Mouse (Mus musculus): ENCODE measurements around the gene Mdga2. TPM values are rescaled to one million over a fixed set of nuclear protein-coding genes. Genes with fewer than 3 reads are reported as not detected.
A peak's percentile ranks its signal among the peaks of the same experiment; 100 is the strongest.

Gene Mdga2
- polyA plus RNA-seq, 1 experiment from 2014 or later: 4.4 TPM

- WGBS: 78% methylated on average over 3 of the region's 3 CpGs
- no peak for DNase-seq (ENCODE audit: low spot score)
These were observed 665.5 kb downstream of the Mdga2 start for GRCm38 (mm10) chr12:66556846-66557245.

DNA sequence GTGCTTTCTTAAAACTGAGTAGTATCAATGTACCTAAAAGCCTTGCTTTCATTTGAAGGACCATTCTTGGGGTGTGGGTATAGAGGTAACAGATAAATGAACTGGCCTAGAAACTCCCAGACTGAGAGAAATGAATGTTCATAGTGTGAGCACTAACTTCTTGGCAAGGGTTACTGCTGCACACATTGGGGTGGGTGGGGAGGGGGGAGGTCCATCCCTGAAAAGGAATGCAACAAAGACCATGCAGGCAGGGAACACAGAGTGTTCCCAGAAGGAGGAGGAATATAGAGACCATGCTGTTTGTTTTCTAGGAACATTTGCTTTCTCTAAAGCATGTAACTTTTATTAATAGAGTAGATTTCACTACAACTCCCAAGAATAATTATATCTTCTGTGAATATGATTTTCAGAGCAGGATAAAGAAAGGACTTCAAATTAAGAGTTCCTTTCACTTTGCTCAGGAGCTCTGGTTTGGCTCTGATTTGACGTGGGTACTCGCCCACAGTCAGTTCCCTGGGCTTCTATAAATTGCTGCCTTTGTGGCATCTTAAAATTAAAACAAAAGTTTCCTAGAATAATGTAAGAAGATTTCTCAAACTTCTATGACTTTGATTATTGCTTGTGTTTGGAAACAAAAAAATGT is 666.0 kb downstream of the Mdga2 start:
- H3K9me3 ChIP-seq: no peaks in the 10 kb centered on the region
- no peaks in the 10 kb centered on the region for H3K27me3 ChIP-seq (ENCODE audit: insufficient read depth, poor library complexity, severe bottlenecking)
- H3K27ac ChIP-seq: no peak overlapping the region
- no peaks in the 10 kb centered on the region for H3K36me3 ChIP-seq
- no peak for DNase-seq (ENCODE audit: low spot score)
- H3K4me3 ChIP-seq: no peak overlapping the region
- 75% methylated on average over 2 of the region's 2 CpGs for WGBS
- H3K4me1 ChIP-seq (replicated peaks): 0 out of 2 replicates have a peak, but pooled peaks cover 2% of the 10 kb centered on the region

More at GRCm38 (mm10) chr12:66556846-66557245, 665.5 kb downstream of the Mdga2 start:
- Histone ChIP-seq H3K4me1 (replicated peaks) (0 out of 2 replicates have a peak, but pooled peaks cover 2% of the 10 kb centered on the region), H3K4me3 (no peak overlapping the region), H3K9me3 (no peaks in the 10 kb centered on the region), H3K27me3 (ENCODE audit: insufficient read depth, poor library complexity, severe bottlenecking) (no peaks in the 10 kb centered on the region), H3K36me3 (no peaks in the 10 kb centered on the region), H3K27ac (no peak overlapping the region)

GRCm38 (mm10) chr12:66524973-66525372 is 697.4 kb downstream of the Mdga2 start:
- H3K9me3 ChIP-seq: no peaks in the 10 kb centered on the region
- H3K4me3 ChIP-seq: no peak overlapping the region
- H3K27ac ChIP-seq: no peak overlapping the region
- H3K27me3 ChIP-seq (ENCODE audit: insufficient read depth, poor library complexity, severe bottlenecking): no peaks in the 10 kb centered on the region
- WGBS: 28% methylated on average over 2 of the region's 2 CpGs
- H3K36me3 ChIP-seq: no peaks in the 10 kb centered on the region
- DNase-seq (ENCODE audit: low spot score): no peak
- H3K4me1 ChIP-seq (replicated peaks): peaks cover 5% of the 10 kb centered on the region; the same call in 1 of the 2 replicates

GRCm38 (mm10) chr12:66499258-66499657 is 723.1 kb downstream of the Mdga2 start:
- no peak overlapping the region for H3K4me3 ChIP-seq
- no peak overlapping the region for H3K27ac ChIP-seq
- no peak for DNase-seq (ENCODE audit: low spot score)
- no peaks in the 10 kb centered on the region for H3K4me1 ChIP-seq (replicated peaks)
- H3K27me3 ChIP-seq (ENCODE audit: insufficient read depth, poor library complexity, severe bottlenecking): no peaks in the 10 kb centered on the region
- H3K9me3 ChIP-seq: no peaks in the 10 kb centered on the region
- WGBS: 81% methylated on average over 4 of the region's 4 CpGs
- no peaks in the 10 kb centered on the region for H3K36me3 ChIP-seq

DNA sequence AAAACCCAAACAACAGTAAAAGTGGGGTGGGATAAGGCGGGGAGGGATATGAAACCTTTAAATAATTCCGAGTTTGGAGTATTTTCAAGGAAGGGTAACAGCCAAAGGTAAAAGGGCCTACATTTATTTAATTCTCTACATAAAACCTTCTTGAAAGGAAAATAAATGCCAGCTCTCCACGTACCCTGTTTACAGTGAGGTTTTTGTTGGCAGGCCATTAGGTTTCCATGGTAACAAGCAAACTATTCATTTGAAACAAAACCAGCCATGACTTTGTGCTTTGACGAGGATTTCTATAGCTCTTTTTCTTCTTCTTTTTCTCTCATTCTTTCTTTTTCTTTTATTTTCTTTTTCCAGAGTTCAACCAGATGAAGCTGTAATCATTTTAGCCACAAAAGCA is 751.5 kb downstream of the Mdga2 start:
- no peak overlapping the region for H3K4me3 ChIP-seq
- no peaks in the 10 kb centered on the region for H3K9me3 ChIP-seq
- WGBS: 49% methylated on average over 4 of the region's 4 CpGs
- H3K4me1 ChIP-seq (replicated peaks): peaks cover 15% of the 10 kb centered on the region; the same call in 1 of the 2 replicates
- DNase-seq (ENCODE audit: low spot score): no peak
- H3K36me3 ChIP-seq: no peaks in the 10 kb centered on the region
- H3K27ac ChIP-seq: no peak overlapping the region
- no peaks in the 10 kb centered on the region for H3K27me3 ChIP-seq (ENCODE audit: insufficient read depth, poor library complexity, severe bottlenecking)

DNA sequence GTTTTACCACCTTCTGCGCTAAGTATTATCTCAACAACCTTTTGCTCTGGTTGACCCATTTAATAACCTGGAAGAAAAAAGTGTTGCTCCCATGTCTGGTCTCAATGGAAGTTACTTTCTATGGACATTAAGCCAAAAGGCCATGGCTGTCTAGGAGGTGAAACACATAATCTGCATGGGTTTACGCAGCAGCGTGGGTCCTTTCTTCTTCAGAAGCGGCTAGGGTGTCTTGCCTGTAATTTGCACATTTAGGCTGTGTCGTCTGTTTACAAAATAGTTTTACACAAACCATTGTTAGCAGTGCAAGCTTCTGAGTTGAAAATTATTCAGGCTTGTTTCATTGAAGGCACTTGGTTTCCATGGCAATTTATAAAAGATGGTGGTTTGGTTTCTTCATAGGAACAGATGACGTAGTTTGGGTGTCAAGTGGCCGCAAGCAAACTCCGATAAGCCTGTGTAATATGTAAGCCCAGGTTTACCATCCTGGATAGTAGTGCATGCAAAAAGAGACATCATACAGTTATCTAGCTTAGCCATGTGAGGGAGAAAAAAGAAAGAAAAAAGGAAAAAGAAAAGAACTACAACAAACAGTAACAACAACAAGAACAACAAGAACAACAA is 752.0 kb downstream of the Mdga2 start:
- 64% methylated on average over 8 of the region's 8 CpGs for WGBS
- no peaks in the 10 kb centered on the region for H3K27me3 ChIP-seq (ENCODE audit: insufficient read depth, poor library complexity, severe bottlenecking)
- H3K4me3 ChIP-seq: no peak overlapping the region
- DNase-seq (ENCODE audit: low spot score): peak; percentile 6
- H3K36me3 ChIP-seq: no peaks in the 10 kb centered on the region
- H3K9me3 ChIP-seq: no peaks in the 10 kb centered on the region
- peaks cover 15% of the 10 kb centered on the region; the same call in 1 of the 2 replicates for H3K4me1 ChIP-seq (replicated peaks)
- H3K27ac ChIP-seq: no peak overlapping the region

DNA sequence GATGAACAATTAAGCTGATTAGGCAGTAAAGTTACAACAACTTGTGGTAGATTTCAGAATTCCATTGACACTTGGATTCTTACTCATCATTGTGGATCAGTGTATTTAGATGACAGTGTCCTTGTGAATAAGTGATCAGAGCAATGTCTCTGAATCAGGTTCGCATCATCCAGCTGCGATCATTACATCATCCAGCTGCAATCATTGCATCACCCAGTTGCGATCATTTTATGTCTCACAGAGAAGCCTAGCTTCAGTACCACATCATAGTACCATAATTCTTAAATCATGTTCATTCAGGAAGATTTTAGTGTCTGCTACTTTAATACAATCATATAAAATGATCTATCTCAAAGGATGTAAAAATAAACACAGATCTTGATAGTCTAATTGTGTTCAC is 756.8 kb downstream of the Mdga2 start:
- H3K9me3 ChIP-seq: no peaks in the 10 kb centered on the region
- DNase-seq (ENCODE audit: low spot score): no peak
- no peaks in the 10 kb centered on the region for H3K27me3 ChIP-seq (ENCODE audit: insufficient read depth, poor library complexity, severe bottlenecking)
- no peak overlapping the region for H3K4me3 ChIP-seq
- 95% methylated on average over 3 of the region's 3 CpGs for WGBS
- H3K36me3 ChIP-seq: no peaks in the 10 kb centered on the region
- peaks cover 6% of the 10 kb centered on the region; the same call in 1 of the 2 replicates for H3K4me1 ChIP-seq (replicated peaks)
- no peak overlapping the region for H3K27ac ChIP-seq

DNA sequence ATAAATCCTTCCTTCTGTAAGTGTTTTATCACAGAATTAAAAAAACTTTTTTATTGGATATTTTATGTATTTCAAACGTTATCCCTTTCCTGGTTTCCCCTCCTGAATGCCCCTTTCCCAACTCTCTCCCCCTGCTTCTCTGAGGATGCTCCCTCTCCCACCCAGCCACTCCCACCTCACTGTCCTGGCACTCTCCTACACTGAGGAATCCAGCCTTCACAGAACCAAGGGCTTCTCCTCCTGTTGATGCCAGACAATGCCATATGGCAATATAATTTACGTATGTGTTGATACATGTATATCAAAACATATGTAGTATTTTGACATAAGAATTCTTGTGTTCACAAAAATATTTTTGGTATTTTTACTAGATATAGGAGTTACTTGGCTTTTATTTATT is 779.0 kb downstream of the Mdga2 start:
- H3K27me3 ChIP-seq (ENCODE audit: insufficient read depth, poor library complexity, severe bottlenecking): no peaks in the 10 kb centered on the region
- H3K36me3 ChIP-seq: no peaks in the 10 kb centered on the region
- H3K9me3 ChIP-seq: no peaks in the 10 kb centered on the region
- no peak overlapping the region for H3K27ac ChIP-seq
- no peak overlapping the region for H3K4me3 ChIP-seq
- 77% methylated on average over 2 of the region's 2 CpGs for WGBS
- no peak for DNase-seq (ENCODE audit: low spot score)
- no peaks in the 10 kb centered on the region for H3K4me1 ChIP-seq (replicated peaks)
